Mouse (Mus musculus) large intestine, adult 2 months (tissue): ENCODE data around the gene Rbfox3. TPM values are rescaled to one million over a fixed set of nuclear protein-coding genes. Genes with fewer than 3 reads are reported as not detected.

Experiments used
- DNase-seq: peaks from one replicate; pipeline ENCODE4 v3.0.0-alpha.2; 2012; ENCODE audit warnings: low read depth, low spot score
- WGBS: fragments of 180-500 bp; shearing (Covaris S2); methylation state at CpG from one replicate; pipeline ENCODE4 v1.1.7; 2018; 5-methylcytosine and 5-hydroxymethylcytosine counted together
- polyA plus RNA-seq: library from polyadenylated mRNA; depleted of rRNA; stranded (reverse); fragments of >200 nt; gene quantifications from 2 replicates; pipeline ENCODE4 v1.2.3, GENCODE M21; 2012

Gene Rbfox3
- polyA plus RNA-seq, 1 experiment: 0.11 TPM

DNA sequence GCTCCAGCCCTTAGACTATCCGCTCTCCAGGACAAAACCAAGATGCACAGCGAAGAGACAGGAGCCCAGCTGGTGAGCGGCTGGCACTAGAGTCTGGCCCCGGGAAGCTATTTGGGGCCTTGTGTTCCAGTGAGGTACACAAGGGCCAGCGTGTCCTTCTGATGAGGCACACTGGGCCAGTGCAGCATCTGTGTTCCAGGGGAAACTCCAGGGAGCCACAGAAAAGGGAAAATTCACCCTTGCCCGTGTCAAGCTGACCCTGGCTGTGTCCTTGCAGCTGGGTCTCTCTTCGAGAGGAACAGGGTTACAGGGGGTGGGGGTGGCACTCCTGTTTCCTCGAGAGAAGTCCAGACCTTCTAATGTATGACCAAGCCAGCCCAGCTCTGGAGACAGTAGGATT is 25.8 kb downstream of the Rbfox3 start:
- WGBS: 79% methylated on average over 8 of the region's 8 CpGs
- no peak for DNase-seq

DNA sequence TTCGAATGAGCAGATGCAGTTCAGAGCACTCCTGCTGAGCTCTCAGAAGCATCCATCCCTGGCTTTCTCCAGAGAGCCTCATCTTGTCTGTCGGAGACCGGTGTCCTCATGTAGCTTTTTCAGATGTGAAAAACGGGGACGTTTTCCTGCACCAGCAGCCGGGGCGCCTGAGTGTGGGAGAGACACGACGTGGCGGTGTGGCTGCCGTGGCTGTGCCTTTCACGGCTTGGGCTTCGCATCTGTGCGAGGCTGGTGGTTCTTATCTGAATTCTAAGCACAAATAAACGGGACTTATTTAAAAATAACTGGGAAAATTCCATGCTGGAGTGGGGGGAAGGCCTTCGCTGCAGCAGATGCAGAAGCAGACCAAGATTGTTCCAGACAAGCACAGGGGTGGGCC is 26.3 kb downstream of the Rbfox3 start:
- no peak for DNase-seq
- 89% methylated on average over 16 of the region's 16 CpGs for WGBS

DNA sequence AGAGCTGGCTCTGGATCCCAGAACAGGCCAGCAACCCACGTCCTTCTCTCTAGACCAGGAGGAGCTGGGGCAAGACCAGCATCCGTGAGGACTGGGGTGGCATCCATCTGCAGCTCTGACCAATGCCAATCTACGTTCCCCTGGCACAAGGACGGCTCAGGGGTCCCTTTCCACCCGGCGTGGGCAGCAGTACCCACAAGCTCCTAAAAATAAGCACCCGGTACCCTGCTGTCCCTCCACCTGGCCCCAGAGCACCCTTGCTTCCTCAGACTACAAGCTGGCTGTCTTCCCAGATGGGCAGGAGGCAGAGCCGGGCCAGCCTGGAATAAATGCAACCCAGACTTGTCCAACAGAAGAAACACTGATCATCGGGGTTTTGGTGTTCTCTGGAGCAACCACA is 28.3 kb downstream of the Rbfox3 start:
- WGBS: 79% methylated on average over 9 of the region's 9 CpGs
- no peak for DNase-seq

DNA sequence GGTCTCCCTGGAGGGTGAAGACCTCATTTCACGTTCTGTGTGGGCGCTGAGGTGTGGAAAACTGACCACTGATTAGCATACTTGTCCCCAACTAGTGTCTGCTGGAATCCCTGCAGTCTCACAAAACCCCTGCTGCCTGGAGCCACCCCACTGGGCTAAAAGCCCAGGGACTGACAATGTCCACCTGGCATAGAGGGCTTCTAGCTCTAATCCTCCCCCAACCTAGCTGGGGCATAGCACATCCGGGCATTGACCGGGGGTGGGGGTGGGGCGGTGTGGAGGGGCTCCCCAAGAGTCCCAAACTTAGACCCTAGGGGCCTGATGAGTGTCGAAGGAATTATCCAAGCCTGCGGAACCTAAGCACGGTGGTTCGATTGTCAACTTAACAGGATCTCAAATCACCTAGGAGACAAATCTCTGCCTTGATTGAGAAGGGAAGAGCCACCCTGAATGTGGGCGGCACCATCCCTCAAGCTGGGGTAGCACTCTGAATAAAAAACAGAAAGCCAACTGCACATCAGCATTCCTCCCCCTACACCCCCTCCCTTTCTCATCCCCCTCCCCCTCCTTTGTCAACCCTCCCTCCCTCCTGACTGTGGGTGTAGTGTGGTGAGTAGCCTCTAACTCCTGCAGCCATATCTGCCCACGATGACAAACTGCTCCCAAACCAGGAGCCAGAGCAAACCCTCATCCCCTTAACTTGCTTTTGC is 29.5 kb downstream of the Rbfox3 start:
- WGBS: 36% methylated on average over 11 of the region's 11 CpGs
- DNase-seq: no peak

DNA sequence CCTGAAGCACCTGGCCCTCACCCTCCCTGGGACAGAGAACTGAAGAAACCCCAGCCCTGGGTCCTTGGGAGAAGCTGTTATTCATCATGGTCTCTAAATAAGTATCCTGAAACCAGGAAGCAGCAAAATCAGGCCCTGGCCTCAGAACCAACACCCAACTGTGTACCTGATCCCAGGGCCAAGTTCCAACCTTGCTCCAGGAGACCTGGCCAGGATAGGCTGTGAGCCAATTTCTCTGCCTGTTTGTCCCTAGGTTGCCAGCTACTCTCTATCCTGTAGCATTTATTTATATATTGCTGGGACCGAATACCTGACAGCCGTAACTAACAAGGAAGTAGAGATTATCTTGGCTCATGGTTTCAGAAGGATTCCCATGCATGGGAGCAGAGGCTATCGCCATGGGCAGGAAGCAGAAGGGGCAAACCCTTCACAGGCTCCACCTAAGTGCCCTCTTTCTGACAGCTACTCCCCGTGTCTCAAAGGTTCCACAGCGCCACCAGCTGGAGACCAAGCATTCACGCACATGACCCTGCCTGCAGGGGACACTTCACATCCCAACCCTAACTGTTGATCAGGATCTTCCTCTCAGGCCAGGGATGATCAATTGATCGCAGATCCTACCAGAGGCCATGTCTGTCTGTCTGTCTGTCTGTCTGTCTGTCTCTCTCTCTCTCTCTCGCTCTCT is 31.8 kb downstream of the Rbfox3 start:
- DNase-seq: no peak
- WGBS: 85% methylated on average over 8 of the region's 8 CpGs

DNA sequence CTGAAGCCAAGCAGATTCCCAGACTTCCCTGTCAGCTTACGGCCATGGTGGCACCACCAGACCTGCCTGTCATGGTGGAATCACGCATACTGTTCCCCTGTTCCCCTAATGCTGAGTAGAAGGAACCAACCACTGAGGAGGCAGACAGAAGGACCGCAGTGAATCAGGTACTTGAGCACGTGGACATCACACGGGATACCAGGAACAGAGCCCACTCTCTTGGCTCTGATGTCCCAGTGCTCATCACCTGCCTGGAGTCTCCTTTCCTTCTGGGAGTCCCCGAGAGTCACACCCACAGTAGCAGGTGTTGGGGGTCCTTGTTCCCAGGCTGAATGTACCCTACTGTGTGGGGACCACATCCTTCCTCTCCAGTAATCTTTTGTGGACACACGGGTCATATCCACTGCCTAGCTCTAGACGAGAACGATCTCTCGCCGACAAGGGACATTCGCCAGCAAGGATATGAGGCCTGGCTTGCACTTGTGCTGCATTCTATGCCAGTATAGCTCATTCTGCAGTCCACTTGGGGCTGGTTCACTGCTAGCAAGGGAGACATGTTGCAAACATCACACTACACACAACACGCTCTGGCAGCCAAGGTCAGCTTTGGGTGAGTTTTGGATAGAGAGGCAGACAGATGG is 32.7 kb downstream of the Rbfox3 start:
- DNase-seq: no peak
- WGBS: 91% methylated on average over 13 of the region's 13 CpGs

DNA sequence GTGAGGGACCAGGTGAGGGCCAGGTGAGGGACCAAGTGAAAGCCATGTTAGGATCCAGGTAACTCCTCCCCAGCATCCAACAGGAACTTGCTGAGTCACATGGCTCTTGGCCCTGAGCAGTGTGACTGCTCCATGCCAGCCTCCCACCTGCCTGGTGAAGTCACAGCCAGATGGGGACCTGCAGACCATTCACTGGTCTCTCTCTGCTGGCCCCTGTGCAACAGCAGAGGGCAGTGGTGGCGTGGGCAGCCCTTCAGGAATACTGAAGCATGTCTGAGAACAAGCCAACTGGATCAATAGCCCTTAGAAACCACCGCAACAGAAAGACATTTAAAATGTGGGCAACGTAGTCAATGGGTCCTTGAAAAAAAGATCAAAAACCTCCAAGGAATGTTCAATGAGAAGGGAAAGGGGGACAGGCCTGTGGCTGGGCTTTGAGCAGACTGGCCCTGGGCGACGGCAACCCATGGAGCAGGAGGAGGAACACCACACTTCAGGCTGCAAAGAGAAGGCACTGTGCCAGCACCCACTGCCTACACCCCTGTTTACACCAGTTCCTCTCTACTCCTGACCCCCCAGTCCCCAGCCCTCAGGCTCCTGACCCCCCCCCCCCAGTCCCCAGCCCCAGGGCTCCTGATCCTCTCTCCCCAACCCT is 36.0 kb downstream of the Rbfox3 start:
- WGBS: 52% methylated on average over 5 of the region's 5 CpGs
- DNase-seq: no peak

DNA sequence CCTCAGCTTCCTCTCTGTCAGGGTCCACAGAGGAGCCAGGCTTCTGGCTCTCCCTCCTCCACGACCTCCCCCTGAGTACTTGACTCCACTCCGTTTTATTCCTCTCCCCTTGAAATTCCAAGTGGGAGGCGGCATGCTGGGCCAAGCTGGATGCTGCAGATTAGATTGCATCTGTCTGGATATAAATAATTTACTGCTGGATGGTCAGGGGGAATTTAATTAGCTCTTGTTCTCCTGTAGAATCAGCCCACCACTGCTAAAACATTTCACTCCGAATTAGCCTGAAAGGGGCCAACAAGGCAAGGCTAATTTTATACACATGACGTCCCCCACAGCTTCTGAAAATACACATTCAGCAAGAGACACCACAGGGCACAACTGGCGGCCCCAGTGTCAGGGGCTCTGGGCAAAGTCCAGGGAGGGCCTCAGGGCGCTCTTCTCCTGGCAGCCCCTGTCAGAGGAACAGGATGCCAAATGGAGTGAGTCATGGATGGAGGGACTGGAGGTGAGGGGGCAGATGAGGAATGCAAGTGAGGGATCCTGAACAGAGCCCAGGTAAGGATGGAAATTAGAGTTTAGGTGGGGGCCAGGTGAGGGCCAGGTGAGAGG is 36.8 kb downstream of the Rbfox3 start:
- WGBS: 30% methylated on average over 7 of the region's 7 CpGs

DNA sequence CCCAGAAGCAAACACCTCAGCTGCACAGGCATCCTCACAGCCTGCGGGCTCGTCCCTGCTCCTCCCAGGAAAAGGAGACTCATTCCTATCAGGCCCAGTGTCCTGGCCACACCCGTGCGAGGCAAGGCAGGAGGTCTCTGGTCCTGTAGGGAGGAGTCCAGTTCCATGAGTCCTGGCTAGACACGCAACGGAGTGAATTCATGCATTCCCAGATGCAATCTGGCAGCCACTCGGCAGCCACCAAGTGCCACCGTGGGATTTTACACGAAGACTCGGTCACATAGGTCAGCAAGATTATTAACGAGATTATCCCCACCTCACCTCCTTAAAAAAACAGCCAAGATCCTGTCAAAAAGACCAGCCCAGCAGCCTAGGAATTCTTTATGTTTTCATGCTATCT is 37.4 kb downstream of the Rbfox3 start:
- no peak for DNase-seq
- 60% methylated on average over 11 of the region's 11 CpGs for WGBS

More for the DNA sequence above, 36.8 kb downstream of the Rbfox3 start:
- DNase-seq: no peak

DNA sequence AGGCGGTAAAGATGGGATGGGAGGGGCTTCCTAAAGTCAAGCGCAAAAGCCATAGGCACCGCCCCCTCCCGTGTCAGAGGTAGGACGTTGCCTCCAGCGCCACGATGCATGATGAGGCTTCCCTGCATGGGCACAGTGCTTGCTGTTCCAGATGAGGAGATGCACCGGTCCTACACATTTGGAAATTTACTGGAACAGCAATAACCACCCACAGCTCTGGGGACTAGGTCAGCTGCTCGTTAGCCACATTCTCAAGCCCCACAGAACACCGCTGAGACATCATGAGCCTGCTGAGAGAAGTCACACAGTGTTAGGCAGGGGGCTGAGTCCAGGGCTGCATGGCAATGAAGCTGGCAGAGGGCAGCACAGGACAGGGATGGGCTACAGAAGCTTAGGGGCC is 39.9 kb downstream of the Rbfox3 start:
- no peak for DNase-seq
- 72% methylated on average over 10 of the region's 10 CpGs for WGBS

DNA sequence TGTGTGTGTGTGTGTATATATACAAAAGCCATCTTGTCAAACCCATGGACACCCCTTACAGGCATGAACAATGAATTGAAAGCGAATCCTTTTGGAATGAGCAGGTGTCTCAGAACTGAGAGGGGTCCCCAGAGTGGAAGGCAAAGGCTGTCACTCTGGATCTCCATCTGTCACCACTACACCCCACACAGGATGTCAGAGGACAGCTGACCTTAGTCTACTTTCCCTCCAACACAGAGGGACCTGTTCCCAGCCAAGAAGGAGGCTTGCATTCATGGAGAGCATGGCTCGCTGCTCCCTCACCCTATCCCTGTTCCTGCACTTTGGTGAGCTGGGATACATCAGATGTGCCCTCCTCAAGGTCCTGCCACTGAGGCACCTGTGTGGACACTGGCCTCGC is 48.0 kb downstream of the Rbfox3 start:
- WGBS: 59% methylated on average over 3 of the region's 3 CpGs

DNA sequence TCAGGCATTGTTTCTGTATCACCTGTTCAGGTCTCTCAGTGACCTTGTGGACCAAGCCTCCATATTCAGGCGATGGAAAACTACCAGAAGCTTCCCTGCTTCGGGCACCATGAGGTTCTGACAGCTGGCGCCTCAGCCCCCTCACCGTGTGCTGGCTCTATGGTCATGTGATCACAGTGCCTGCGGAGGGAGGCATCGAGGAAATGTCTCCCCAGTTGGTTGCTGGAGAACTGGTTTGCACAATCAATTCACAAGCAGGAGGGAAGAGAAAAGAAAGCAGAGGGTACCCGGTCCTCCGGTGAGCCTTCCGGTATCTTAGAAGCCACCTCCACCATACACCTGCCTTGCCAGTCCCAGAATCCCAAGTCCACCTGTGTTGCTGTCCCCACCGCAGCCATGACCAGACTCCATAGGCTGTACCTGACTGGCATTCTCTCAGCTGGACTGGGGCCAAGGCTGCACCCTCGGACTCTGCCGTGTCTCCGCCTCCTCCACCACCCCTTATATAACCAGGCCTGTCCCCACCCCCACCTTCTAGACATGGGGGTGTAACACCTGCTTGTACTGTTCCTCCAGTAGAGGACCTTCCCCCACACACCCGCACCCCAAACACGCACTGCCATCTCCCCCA is 49.5 kb downstream of the Rbfox3 start:
- no peak for DNase-seq
- 60% methylated on average over 15 of the region's 15 CpGs for WGBS

More for the DNA sequence above, 48.0 kb downstream of the Rbfox3 start:
- DNase-seq: no peak

DNA sequence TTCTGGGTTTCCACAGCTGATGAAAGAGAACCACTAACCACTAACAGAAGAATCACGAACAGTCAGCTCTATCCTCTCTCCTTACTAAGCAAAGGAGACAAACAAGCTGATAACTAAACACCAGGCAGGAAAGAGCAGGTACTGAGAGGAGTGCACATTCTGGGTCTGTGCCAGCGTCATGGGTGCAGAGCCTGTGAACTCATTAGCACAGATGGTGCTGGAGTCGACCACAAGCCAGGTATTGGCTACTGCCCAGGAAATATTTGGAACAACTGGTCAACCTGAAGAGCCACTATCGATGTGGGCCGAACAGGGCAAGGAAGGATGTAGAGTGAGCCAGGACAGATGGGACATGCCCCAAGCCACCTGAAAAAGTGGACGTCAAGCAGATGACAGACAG is 50.2 kb downstream of the Rbfox3 start:
- 76% methylated on average over 6 of the region's 6 CpGs for WGBS
- DNase-seq: no peak

DNA sequence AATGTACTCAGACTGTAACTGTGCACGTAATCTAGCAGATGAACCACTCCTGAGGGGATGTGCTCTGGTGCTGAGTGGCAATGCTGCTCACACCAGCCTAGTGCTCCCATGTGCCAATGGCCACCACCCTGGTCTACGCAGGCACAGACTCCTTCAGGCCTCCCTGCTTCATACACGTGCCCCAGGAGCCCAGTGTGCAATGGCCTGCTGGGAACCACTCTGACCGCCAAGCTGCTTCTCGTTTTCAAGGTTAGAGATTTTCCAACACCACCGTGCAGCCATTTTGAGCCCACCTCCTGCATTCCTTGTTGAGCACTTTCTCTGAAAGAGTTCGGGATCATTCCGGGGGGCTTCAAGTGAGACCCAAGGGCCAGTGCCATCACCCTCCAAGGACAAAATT is 50.6 kb downstream of the Rbfox3 start:
- WGBS: 85% methylated on average over 8 of the region's 8 CpGs
- DNase-seq: no peak

DNA sequence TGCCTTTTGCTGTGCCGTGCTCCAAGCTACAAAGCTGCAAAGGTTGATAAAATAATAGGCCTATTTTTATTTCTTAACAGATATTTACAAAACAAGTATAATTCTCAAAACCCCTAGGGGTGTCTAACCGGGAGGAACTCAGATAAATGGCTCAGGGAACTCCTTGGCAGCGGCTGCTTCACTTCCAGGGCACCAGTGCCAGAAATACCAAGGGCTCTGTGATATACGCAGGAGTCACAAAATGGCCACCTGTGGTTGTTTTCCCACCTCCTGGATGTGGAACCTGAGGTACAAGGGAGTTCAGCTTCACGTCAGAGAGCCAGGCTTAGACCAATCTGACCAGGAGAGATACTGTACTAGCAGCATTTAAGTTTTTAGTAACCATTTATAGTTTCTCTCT is 51.6 kb downstream of the Rbfox3 start:
- WGBS: 76% methylated on average over 5 of the region's 5 CpGs
- no peak for DNase-seq

DNA sequence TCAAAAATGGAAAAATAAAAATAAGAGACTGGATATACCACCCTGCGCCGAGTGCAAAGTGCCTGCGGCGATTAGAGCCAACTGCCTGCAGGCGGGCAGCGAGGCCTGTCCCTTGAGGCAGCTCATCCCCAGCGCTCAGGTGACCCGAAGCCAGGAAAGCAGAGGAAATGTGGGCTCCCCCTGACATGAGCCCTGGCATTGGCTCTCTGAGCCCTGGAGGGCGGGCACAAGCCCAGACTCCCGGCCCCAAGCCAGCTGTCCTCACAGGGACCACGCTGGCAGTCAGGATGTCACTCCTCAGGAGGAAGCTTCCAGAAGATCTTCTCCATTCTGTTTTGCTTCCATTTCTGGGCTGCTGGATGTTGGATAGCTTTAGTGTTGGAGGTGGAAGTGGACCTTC is 53.1 kb downstream of the Rbfox3 start:
- 78% methylated on average over 11 of the region's 11 CpGs for WGBS
- no peak for DNase-seq

DNA sequence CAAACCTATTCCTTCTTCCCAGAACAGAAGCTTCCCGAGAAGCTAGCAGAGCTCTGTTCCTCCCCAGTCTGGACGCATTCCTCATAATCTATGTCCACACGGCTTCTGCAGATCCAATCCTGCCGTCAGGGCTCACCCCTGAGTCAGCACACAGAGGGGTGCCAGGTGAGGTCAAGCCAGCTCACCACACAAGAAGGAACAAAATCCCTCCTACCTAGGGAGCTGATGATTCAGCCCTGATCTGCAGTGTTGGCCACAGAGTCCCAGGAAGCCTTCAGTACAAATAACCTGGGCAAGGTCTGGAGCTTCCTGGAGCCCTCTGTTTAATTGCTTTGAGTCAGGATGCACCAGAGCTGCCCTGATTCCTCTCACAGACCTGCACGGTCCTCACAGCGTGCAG is 60.0 kb downstream of the Rbfox3 start:
- WGBS: 56% methylated on average over 6 of the region's 6 CpGs
- DNase-seq: no peak

DNA sequence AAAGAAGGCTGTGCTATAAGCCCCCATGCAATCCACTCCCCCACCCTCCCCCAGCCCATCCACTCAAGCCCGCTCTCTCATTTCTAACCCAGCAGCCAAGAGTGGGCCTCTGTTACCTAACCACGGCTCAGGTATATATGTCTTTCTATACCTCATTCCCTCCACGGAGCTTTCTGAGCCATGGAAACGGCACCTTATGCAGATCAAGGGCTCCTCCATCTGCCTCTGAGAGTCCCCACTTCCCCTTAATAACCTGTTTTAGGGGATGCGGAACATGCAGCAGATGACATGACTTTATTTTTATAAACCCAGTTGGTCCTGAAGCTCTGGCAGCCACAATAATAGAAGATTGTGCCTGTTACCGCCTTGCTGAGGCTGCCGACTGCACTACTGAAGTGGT is 63.4 kb downstream of the Rbfox3 start:
- DNase-seq: no peak
- WGBS: 82% methylated on average over 7 of the region's 7 CpGs

DNA sequence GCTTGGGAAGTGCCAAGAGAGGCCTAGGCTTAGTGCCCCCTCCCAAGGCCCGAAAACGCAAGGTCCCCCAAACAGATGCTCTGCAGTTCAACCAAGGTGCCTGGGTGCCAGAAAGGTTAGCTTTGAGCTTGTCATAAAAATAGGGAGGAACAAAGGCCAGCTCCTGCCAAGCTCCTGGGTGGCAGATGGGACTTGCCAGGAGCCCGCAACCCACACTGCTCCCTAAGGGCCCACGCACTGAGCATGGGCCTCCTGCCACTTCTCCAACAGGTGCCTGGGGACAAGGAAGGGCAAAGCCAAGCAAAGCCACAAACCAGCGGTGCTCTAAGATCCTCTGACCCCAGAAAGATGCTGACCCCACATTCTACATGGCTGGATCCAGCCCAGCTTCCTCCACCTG is 70.4 kb downstream of the Rbfox3 start:
- 68% methylated on average over 5 of the region's 5 CpGs for WGBS
- DNase-seq: no peak

DNA sequence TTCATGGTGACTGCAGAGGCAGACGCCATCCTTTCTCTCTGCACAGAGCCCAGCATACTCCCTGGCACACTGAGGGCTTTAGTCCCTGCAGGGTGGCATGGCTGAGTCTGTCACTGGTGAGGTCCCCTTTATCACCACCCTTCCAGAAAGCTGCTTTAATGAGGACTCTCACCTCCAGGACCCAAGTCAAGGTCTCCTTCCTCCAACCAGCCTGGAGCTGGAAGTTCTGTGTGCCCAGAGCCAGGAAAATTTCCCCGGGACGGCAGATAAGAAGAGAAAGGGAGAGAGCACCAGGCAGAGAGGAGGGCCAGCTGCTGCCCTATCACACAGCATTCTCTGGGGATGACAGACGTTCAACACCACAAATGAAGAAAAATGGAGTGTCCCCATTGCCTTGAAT is 73.2 kb downstream of the Rbfox3 start:
- WGBS: 55% methylated on average over 4 of the region's 4 CpGs
- no peak for DNase-seq
